Mouse (Mus musculus) CH12.LX (cell line): ENCODE measurements around the gene Cspg4. TPM values are rescaled to one million over a fixed set of nuclear protein-coding genes. Genes with fewer than 3 reads are reported as not detected.
A peak's percentile ranks its signal among the peaks of the same experiment; 100 is the strongest.
"Not testable (repeated sequence)": the region's sequence is repeated elsewhere in the genome, so short reads cannot be mapped to it uniquely, and the experiment has no call there.

Source experiments
- DNase-seq: peaks from one replicate; pipeline ENCODE4 v3.0.0-alpha.2; 2013; ENCODE audit errors: extremely low read depth
- H3K27ac ChIP-seq: 2 replicates; pipeline ENCODE4 v1.5.1; 2012; ENCODE audit warnings: low read depth, mild to moderate bottlenecking, control low read depth, moderate library complexity; ENCODE audit not compliant: insufficient read depth
- H3K27me3 ChIP-seq: replicated peaks from 2 replicates; pipeline ENCODE3; 2012; ENCODE audit warnings: inconsistent platforms
- H3K36me3 ChIP-seq, 2 experiments: replicated peaks in 1 of 2; 2 replicates each; pipeline versions ENCODE3 to v1.6.1; 2012; ENCODE audit warnings: inconsistent platforms in 1 of 2, low read length in 1 of 2, mild to moderate bottlenecking in 1 of 2, mixed read lengths in 1 of 2, moderate library complexity in 1 of 2; ENCODE audit not compliant: control insufficient read depth in 1 of 2, insufficient read depth in 1 of 2
- H3K4me1 ChIP-seq, 2 experiments: 2 replicates each; pipeline ENCODE4 v1.6.1; 2012; ENCODE audit warnings: inconsistent platforms in 1 of 2, moderate library complexity in 1 of 2; ENCODE audit not compliant: insufficient read depth in 2 of 2, control insufficient read depth in 1 of 2
- H3K4me2 ChIP-seq: 2 replicates; pipeline ENCODE4 v1.6.1; 2012; ENCODE audit warnings: low read depth, mild to moderate bottlenecking, control low read depth; ENCODE audit not compliant: poor library complexity, insufficient read depth, severe bottlenecking
- H3K4me3 ChIP-seq, 3 experiments: fragments of 150-350 bp in 1 of 3; sonication (generic) in 1 of 3; replicated peaks in 1 of 3; 2 replicates each; pipeline versions ENCODE3 to v1.5.1; 2011 to 2012; ENCODE audit warnings: low read depth in 2 of 3, low read length in 2 of 3, mild to moderate bottlenecking in 2 of 3, moderate library complexity in 2 of 3, control low read depth in 1 of 3, improper control_type of control experiment in 1 of 3, inconsistent platforms in 1 of 3, mixed read lengths in 1 of 3; ENCODE audit not compliant: poor library complexity in 1 of 3
- H3K79me2 ChIP-seq: replicated peaks from 2 replicates; pipeline ENCODE4 v1.6.1; 2012; ENCODE audit warnings: mild to moderate bottlenecking, moderate library complexity; ENCODE audit not compliant: control insufficient read depth, poor library complexity, insufficient read depth, severe bottlenecking; ENCODE audit errors: extremely low read depth
- H3K9ac ChIP-seq: 2 replicates; pipeline ENCODE4 v1.6.1; 2012; ENCODE audit warnings: low read depth, mild to moderate bottlenecking, control low read depth, moderate library complexity; ENCODE audit not compliant: insufficient read depth
- H3K9me3 ChIP-seq: replicated peaks from 2 replicates; pipeline ENCODE3; 2012; ENCODE audit warnings: low read length, inconsistent platforms, mixed read lengths
- BHLHE40 ChIP-seq: IDR thresholded peaks from 2 replicates; pipeline ENCODE4 v1.6.1; 2011; ENCODE audit warnings: mild to moderate bottlenecking, low read depth, low read length, improper control_type of control experiment
- CTCF ChIP-seq, 2 experiments: IDR thresholded peaks in 1 of 2; conservative IDR thresholded peaks in 1 of 2; 2 replicates each; pipeline ENCODE4 v1.5.1; 2011 to 2012; ENCODE audit warnings: low read depth in 2 of 2, low read length in 2 of 2, improper control_type of control experiment in 1 of 2, inconsistent platforms in 1 of 2, mild to moderate bottlenecking in 1 of 2, moderate library complexity in 1 of 2
- EP300 ChIP-seq: IDR thresholded peaks from 2 replicates; pipeline ENCODE4 v1.6.1; 2011; ENCODE audit warnings: low read length, improper control_type of control experiment
- HCFC1 ChIP-seq: IDR thresholded peaks from 2 replicates; pipeline ENCODE4 v1.6.1; 2012; ENCODE audit warnings: low read depth, mild to moderate bottlenecking, inconsistent platforms, low read length, improper control_type of control experiment
- IRF4 ChIP-seq: IDR thresholded peaks from 2 replicates; pipeline ENCODE4 v1.6.1; 2014; ENCODE audit warnings: low read depth, mild to moderate bottlenecking, inconsistent platforms, low read length, improper control_type of control experiment
- JUN ChIP-seq: IDR thresholded peaks from 2 replicates; pipeline ENCODE4 v1.6.1; 2011; ENCODE audit warnings: low read depth, mild to moderate bottlenecking, low read length, improper control_type of control experiment, moderate library complexity; ENCODE audit not compliant: insufficient read depth
- JUND ChIP-seq: conservative IDR thresholded peaks from 2 replicates; pipeline ENCODE4 v1.6.1; 2011; ENCODE audit warnings: low read depth, low read length, improper control_type of control experiment
- MAFK ChIP-seq: IDR thresholded peaks from 2 replicates; pipeline ENCODE4 v1.6.1; 2011; ENCODE audit warnings: low read length, improper control_type of control experiment; ENCODE audit not compliant: insufficient replicate concordance
- MAZ ChIP-seq: IDR thresholded peaks from 2 replicates; pipeline ENCODE4 v1.6.1; 2012; ENCODE audit warnings: low read depth, mild to moderate bottlenecking, inconsistent platforms, low read length, improper control_type of control experiment, moderate library complexity
- MYC ChIP-seq: IDR thresholded peaks from 2 replicates; pipeline ENCODE4 v1.6.1; 2011; ENCODE audit warnings: low read depth, mild to moderate bottlenecking, improper control_type of control experiment, low read length
- NELFE ChIP-seq: IDR thresholded peaks from 2 replicates; pipeline ENCODE4 v1.6.1; 2011; ENCODE audit warnings: low read depth, low read length, improper control_type of control experiment
- NRF1 ChIP-seq: IDR thresholded peaks from 2 replicates; pipeline ENCODE4 v1.6.1; 2014; ENCODE audit warnings: low read depth, mild to moderate bottlenecking, inconsistent platforms, low read length, improper control_type of control experiment, moderate library complexity
- RAD21 ChIP-seq: IDR thresholded peaks from 2 replicates; pipeline ENCODE4 v1.6.1; 2011; ENCODE audit warnings: low read depth, mild to moderate bottlenecking, low read length, improper control_type of control experiment, moderate library complexity
- SMC3 ChIP-seq: IDR thresholded peaks from 2 replicates; pipeline ENCODE4 v1.6.1; 2011; ENCODE audit warnings: low read depth, low read length, improper control_type of control experiment
- TCF12 ChIP-seq: IDR thresholded peaks from 2 replicates; pipeline ENCODE4 v1.6.1; 2014; ENCODE audit warnings: low read depth, mild to moderate bottlenecking, inconsistent platforms, low read length, improper control_type of control experiment
- UBTF ChIP-seq: IDR thresholded peaks from 2 replicates; pipeline ENCODE4 v1.6.1; 2012; ENCODE audit warnings: low read depth, mild to moderate bottlenecking, inconsistent platforms, low read length, improper control_type of control experiment, moderate library complexity
- ZC3H11A ChIP-seq: IDR thresholded peaks from 2 replicates; pipeline ENCODE4 v1.6.1; 2012; ENCODE audit warnings: low read depth, mild to moderate bottlenecking, inconsistent platforms, low read length, improper control_type of control experiment
- ZMIZ1 ChIP-seq: IDR thresholded peaks from 2 replicates; pipeline ENCODE4 v1.6.1; 2012; ENCODE audit warnings: low read depth, mild to moderate bottlenecking, inconsistent platforms, low read length, improper control_type of control experiment
- ZNF384 ChIP-seq: IDR thresholded peaks from 2 replicates; pipeline ENCODE4 v1.6.1; 2012; ENCODE audit warnings: low read depth, low read length, improper control_type of control experiment, inconsistent platforms
- dilution Hi-C: fragments of 300-500 bp; cut with MboI; formaldehyde crosslinking; loops from 2 replicates; pipeline ENCODE4 v1.14.3; 2020; ENCODE audit warnings: low sequenced_read_pairs; ENCODE audit not compliant: extremely low pct_unique_long_range_greater_than_20kb, extremely low pct_ligation_motif_present
- in situ Hi-C: fragments of 300-500 bp; cut with MboI; formaldehyde crosslinking; loops from 3 replicates; pipeline ENCODE4 v1.14.3; 2019; ENCODE audit warnings: low sequenced_read_pairs, low pct_ligation_motif_present, low pct_unique_long_range_greater_than_20kb, mixed read lengths
- polyA plus RNA-seq: library from polyadenylated mRNA; unstranded; fragments of >175 nt; gene quantifications from 2 replicates; pipeline ENCODE4 v1.2.1, GENCODE M21; 2012; ENCODE audit warnings: low read depth; ENCODE audit not compliant: insufficient read length
- total RNA-seq, 2 experiments: library from RNA; depleted of rRNA; stranded (reverse); fragments of 300-350 nt in 1 of 2; fragments of >200 nt in 1 of 2; gene quantifications; 2 replicates each; pipeline ENCODE4 v1.2.3; 2012 to 2014

Gene Cspg4
- total and polyA plus RNA-seq, 3 experiments, result 0.06 to 0.08 TPM; not detected in 1

- peak overlapping the region; percentile 74 to 99 (median 99) for H3K4me3 ChIP-seq
- in situ Hi-C loops (loop anchor here (5.0 kb wide), 2 partner anchors 36 to 204 kb away; no protein-coding TSS in a partner anchor), dilution Hi-C loops (no loop called here)
- H3K27me3 ChIP-seq, result no peaks in the 10 kb centered on the region
- TF ChIP-seq HCFC1 (no peak), UBTF (no peak), NRF1 (no peak), NELFE (no peak), ZMIZ1 (no peak), BHLHE40 (peak; percentile 66; the same call in 1 of the 2 replicates), JUN (no peak), MYC (peak; percentile 10; the same call in 1 of the 2 replicates), MAFK (no peak), ZC3H11A (no peak)
- peaks cover 0 to 32% of the 10 kb centered on the region in 2 experiments for H3K36me3 ChIP-seq
- peaks cover 28% of the 10 kb centered on the region for H3K79me2 ChIP-seq
- peaks cover 5% of the 10 kb centered on the region for H3K9me3 ChIP-seq
- H3K9ac ChIP-seq, result peak overlapping the region; percentile 95
- peak overlapping the region; percentile 84 for H3K4me2 ChIP-seq
- DNase-seq, result no peak
- peaks cover 5 to 23% of the 10 kb centered on the region in 2 experiments for H3K4me1 ChIP-seq
- no peak overlapping the region for H3K27ac ChIP-seq
Measured at GRCm38 (mm10) chr9:56938374-56938773, 73.5 kb downstream of the Cspg4 start.

DNA sequence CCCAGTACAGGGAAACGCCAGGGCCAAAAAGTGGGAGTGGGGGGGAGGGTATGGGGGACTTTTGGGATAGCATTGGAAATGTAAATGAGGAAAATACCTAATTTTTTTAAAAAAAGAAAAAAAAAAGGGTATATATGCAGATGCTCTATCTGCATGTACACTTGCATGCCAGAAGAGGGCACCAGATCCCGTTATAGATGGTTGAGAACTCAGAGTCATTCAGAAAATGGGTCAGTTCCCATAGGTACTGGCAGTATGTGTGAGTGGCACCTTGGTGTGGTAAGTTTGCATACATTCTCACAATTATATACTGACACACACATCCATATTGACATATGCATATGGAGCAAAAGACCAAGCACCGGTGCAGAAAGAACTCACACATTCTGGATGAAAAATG lies 82.6 kb downstream of the Cspg4 start:
- H3K9me3 ChIP-seq, H3K4me3 ChIP-seq, dilution Hi-C loops, H3K79me2 ChIP-seq, H3K36me3 ChIP-seq, in situ Hi-C loops, H3K27ac ChIP-seq, H3K27me3 ChIP-seq, H3K9ac ChIP-seq, H3K4me2 ChIP-seq: not testable (repeated sequence)
- DNase-seq, result peak; percentile 78
- peaks cover 8 to 16% of the 10 kb centered on the region in 2 experiments for H3K4me1 ChIP-seq
- TF ChIP-seq JUND, result peak; percentile 67
- TF ChIP-seq TCF12, result 0 out of 2 replicates have a peak, but pooled peaks have one; percentile 12
- TF ChIP-seq IRF4, result peak; percentile 79
- peak; percentile 66 for TF ChIP-seq SMC3
- TF ChIP-seq RAD21, result peak; percentile 71
- TF ChIP-seq MYC, result peak; percentile 46; the same call in 1 of the 2 replicates
- TF ChIP-seq JUN, result peak; percentile 48
- TF ChIP-seq MAZ, result peak; percentile 45; the same call in 1 of the 2 replicates
- TF ChIP-seq CTCF (conservative IDR thresholded peaks at IDR 0.05 in 1 of 2, IDR thresholded peaks at IDR 0.05 in 1 of 2; ENCODE audit: low read depth in 2 of 2, low read length in 2 of 2), result peak; percentile 61 to 78; a peak in 3 of 4 replicates
- TF ChIP-seq ZNF384, result peak; percentile 95
- TF ChIP-seq EP300, result peak; percentile 52

GRCm38 (mm10) chr9:56948699-56949098 lies 83.9 kb downstream of the Cspg4 start:
- peaks cover 8 to 16% of the 10 kb centered on the region in 2 experiments for H3K4me1 ChIP-seq
- H3K79me2 ChIP-seq, H3K4me3 ChIP-seq, H3K9ac ChIP-seq, dilution Hi-C loops, H3K9me3 ChIP-seq, H3K36me3 ChIP-seq, in situ Hi-C loops, H3K4me2 ChIP-seq, H3K27ac ChIP-seq, DNase-seq, H3K27me3 ChIP-seq: not testable (repeated sequence)
